Mouse (Mus musculus) adrenal gland, adult 8-10 months (tissue): ENCODE data around the gene Coro2a. TPM values are rescaled to one million over a fixed set of nuclear protein-coding genes. Genes with fewer than 3 reads are reported as not detected.
"Not testable (repeated sequence)": the region's sequence is repeated elsewhere in the genome, so short reads cannot be mapped to it uniquely, and the experiment has no call there.

ENCODE experiments used
- DNase-seq: peaks from one replicate; pipeline ENCODE4 v3.0.0; 2022
- total RNA-seq, 4 experiments: library from RNA; stranded (reverse); gene quantifications; 2 replicates each; pipeline ENCODE4 v1.2.4; 2022

Gene Coro2a
- total RNA-seq, 4 experiments from 2014 or later, result 2.7 to 6.3 (median 5.1) TPM

- DNase-seq, result not testable (repeated sequence)
These were observed 20.0 kb downstream of the Coro2a start for GRCm38 (mm10) chr4:46582024-46582423.

- not testable (repeated sequence) for DNase-seq
These were observed 20.4 kb downstream of the Coro2a start for GRCm38 (mm10) chr4:46581577-46581976.

DNA sequence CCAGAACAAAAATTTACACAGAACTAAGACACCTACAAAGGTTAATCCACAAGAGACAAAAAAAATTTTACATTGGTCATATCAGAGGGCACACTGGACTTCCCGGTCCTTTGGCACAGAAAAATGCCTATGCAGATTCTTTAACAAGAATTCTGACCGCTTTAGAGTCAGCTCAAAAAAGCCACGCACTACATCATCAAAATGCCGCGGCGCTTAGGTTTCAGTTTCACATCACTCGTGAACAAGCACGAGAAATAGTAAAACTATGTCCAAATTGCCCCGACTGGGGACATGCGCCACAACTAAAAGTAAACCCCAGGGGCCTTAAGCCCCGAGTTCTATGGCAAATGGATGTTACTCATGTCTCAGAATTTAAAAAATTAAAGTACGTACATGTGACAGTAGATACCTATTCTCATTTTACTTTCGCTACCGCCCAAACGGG lies 21.2 kb downstream of the Coro2a start:
- DNase-seq, result not testable (repeated sequence)

GRCm38 (mm10) chr4:46578796-46579346 lies 23.1 kb downstream of the Coro2a start:
- DNase-seq, result not testable (repeated sequence)

DNA sequence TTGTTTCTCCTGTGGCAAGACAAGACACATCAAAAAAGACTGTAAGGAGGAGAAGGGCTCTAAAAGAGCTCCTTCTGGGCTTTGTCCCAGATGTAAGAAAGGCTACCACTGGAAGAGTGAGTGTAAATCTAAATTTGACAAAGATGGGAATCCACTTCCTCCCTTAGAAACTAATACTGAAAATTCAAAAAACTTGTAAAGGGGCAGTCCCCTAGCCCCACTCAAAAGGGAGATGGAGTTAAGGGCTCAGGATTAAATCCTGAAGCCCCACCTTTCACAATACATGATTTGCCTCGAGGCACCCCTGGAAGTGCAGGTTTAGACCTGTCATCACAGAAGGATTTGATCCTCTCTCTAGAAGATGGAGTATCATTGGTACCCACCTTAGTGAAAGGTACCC lies 23.8 kb downstream of the Coro2a start:
- DNase-seq, result no peak

DNA sequence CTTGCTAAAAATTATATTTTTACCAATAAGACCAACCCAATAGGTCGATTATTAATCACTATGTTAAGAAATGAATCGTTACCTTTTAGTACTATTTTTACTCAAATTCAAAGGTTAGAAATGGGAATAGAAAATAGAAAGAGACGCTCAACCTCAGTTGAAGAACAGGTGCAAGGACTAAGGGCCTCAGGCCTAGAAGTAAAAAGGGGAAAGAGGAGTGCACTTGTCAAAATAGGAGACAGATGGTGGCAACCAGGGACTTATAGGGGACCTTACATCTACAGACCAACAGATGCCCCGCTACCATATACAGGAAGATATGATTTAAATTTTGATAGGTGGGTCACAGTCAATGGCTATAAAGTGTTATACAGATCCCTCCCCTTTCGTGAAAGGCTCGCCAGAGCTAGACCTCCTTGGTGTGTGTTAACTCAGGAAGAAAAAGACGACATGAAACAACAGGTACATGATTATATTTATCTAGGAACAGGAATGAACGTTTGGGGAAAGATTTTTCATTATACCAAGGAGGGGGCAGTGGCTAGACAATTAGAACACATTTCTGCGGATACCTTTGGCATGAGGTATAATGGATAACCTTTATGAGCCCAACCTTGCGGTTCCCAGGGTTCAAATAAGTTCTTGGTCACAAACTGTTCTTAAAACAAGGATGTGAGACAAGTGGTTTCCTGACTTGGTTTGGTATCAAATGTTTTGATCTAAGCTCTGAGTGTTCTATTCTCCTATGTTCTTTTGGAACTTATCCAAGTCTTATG lies 26.3 kb downstream of the Coro2a start:
- not testable (repeated sequence) for DNase-seq

DNA sequence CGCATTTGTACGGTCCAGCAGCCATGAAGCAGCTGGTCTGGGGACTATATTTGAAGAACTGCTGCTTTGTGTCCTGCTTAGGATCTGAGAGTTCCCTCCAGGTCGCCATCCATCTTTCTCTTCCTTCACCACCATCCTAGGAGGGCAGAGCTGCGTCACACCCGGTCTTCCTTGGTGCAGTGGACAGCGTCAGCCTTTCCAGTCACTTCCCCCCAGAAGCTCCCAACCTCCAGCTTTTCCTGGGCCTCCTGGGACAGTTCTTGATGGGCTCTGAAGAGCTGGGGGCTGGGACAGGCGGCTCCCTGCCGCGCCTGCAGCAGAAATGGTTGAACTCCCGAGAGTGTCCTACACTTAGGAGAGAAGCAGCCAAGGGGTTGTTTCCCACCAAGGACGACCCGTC lies 27.2 kb downstream of the Coro2a start:
- DNase-seq, result no peak

DNA sequence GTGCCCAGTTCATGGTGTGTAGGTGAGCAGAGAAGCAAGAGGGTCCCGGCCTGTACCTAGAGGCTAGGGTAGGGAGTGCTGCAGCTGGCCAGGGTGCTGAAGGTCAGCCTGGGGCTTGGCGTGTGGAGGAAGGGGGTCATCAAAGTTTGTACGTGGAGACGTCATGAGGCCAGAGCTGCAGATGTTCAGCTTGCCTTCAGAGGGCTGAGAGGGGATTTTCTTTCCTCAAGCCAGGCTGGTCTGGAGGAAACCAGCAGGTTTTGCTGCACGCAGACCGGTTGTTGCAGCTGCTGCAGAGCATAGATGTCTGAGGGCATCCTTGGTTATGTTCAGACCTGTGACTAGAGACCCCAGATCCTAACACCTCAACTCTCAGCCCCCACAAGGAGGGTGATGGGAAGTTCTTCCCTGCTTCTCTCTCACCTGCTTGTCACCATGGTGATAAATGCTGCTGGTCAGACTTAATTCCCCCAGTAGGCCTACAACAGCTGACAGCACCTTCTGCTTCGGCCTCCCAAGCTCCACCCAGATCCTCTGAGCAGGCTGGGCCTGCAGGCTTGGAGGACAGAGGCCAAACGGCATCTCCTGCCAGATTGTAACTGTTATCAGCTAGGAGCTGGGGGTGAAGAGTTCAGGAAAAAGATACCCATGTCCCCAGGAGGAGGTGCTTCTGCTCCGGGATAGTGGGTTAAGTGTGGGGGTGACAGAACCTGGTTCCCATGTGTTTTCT lies 27.8 kb downstream of the Coro2a start:
- DNase-seq, result no peak

DNA sequence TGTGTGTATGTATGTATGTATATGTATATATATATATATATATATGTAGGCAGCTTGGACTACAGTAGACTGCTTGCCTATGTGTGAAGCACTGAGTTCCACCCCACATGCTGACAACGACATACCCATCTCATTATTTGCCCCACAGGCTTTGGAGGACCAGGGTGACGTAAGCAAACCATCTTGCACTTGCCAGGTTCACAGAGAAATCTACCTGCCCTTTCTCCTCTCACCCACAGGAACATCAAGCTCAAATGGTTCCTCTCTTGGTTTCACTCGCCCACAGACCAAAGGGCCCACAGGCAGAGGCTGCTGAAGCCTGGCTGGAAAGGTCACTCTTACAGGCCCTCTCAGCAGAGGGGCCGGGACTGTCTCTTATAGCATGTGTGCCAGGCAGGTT lies 29.4 kb downstream of the Coro2a start:
- DNase-seq, result no peak

- no peak for DNase-seq
These were observed 30.3 kb downstream of the Coro2a start for GRCm38 (mm10) chr4:46571744-46572143.

GRCm38 (mm10) chr4:46569671-46570070 lies 32.3 kb downstream of the Coro2a start:
- DNase-seq, result no peak

- DNase-seq, result no peak
These were observed 33.8 kb downstream of the Coro2a start for GRCm38 (mm10) chr4:46568169-46568568.

DNA sequence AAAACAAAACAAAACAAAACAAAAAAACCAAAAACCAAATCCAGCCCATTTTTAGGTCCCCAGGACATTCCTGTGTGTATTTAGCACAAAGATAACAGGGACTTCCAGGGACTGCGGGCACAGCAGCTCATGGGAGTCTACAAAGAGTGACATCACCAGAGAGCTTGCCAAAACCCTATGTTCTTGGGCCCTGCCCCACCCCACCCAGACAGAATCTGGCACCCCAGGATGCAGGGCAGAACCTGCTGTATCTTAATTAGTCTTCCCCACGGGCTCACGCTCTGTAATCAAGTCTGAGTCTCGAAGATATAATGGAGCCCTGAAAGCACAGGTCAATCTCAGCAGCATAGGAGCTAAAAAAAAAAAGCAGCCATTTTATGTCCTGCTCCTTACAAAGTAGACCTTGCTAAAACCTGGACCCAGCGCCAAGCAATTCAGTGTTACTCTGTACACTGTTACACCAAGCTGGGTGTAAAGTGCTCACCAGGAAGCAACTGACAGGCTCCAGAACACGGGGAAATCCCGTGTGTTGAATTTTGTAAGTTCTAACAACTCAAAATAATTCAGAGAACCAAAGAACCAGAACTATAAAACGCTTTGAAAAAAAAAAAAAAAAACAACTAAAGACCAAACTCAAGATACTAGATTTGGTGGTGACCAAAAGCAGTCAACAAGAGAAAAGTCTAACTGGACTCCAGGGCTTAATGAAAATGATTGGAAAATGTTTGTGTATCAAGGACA lies 34.9 kb downstream of the Coro2a start:
- no peak for DNase-seq

GRCm38 (mm10) chr4:46565393-46565955 lies 36.5 kb downstream of the Coro2a start:
- DNase-seq, result no peak

DNA sequence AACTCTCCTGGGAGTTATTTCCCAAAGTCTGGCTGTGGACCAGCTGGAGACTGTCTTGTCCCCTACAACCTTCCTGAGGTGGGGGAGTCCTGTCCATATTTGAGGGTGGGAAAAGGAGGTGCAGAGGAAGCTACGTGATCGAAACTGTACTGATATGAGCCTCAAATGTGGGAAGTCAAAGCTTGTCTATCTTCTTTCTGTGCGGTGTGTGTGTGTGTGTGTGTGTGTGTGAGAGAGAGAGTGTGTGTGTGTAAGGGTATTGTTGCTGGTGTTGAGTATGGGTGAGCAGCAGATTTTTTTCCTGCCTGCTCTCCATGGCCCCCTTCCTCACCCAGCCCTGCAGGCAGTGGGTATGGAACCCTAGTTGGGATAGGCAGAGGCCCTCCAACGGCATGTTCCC lies 37.8 kb downstream of the Coro2a start:
- DNase-seq, result no peak

- peak; percentile 49 for DNase-seq
These were observed 38.2 kb downstream of the Coro2a start for GRCm38 (mm10) chr4:46563847-46564246.

DNA sequence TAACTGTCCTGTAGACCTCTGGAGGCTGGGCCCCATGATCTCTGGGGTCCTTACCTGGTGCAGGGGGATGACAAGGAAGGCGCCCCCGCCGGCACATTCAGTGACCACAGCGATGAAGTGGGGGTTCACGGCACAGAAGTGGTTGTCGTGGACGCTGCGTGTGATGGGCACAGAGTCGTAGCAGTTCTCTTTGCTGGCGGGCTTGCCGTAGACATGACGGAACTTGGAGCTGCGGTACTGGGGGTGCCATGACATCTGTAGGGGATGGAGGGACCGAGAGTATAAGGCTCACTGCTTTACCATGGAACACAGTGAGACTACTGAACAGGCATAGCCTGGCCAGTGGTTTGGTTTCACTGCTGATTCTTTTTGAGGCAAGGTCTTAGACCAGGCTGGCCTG lies 39.2 kb downstream of the Coro2a start:
- DNase-seq, result no peak

GRCm38 (mm10) chr4:46562037-46562436 lies 40.0 kb downstream of the Coro2a start:
- no peak for DNase-seq

GRCm38 (mm10) chr4:46560069-46560705 lies 41.8 kb downstream of the Coro2a start:
- no peak for DNase-seq

DNA sequence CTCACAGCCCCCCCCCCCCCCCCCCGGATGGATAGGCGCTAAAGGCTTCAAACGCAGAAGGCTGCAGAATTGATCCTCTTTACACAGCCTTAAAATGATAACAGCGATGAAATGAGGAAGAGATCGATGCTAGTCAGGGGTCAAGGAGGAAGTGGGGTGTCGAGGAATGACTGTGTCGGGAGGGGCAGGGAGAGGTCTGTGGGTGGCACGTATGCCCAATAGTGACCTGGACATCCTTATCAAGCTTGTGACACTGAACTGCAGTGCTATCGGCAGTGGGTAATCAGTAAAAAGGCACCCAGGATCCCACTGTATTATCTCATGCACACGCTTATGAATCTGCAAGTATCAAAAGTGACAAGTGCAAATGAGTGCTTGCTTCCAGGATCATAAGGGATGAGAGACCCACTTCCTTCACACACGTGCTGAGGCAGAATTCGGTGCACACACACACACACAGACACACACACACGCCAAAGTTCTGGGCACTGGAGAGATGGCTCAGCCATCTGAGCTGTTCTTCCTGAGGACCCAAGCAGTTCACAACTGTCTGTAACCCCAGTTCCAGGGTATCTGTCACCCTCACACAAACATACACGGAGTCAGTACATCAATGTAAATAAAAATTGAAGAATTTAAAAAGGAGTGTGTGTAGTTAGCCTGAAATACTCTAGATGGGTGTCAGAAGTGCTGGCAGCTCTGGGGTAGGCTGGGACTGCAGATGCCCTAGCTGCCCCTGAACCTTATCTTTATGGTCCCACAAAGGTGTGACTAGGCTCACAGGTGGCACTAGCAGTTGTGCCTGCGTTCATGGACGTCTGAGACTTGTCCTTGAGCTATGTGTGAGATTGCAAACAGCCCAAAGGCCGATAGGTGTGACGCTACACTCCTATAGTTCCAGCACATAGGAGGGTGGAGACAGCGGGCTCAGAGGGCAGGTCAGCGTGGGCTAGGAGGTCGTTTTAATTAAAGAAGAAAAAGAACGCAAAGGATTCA lies 43.0 kb downstream of the Coro2a start:
- no peak for DNase-seq

DNA sequence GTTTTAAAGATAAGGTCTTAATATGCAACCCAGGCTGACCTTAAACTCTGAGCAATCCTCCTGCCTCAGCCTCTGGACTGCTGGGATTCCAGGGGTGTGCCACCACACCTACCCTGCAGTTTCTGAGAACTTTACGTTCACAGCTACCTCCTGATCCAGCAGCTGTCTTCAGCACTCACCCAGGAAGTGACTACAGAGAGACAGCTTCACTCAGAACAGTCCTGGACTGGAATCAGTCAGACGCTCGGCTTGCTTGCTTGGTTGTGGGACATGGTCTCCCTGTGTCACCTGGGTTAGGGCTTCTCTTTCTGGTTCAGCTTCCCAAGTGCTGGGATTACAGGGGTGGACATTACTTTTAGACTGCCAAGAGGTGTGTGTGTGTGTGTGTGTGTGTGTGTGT lies 45.1 kb downstream of the Coro2a start:
- no peak for DNase-seq
